Mouse (Mus musculus) adrenal gland, postnatal 25 days (tissue): Measurements from ENCODE around the gene Atxn1. TPM values are rescaled to one million over a fixed set of nuclear protein-coding genes. Genes with fewer than 3 reads are reported as not detected.

Experiments
- DNase-seq: peaks from one replicate; pipeline ENCODE4 v3.0.0; 2021; ENCODE audit warnings: mixed read lengths
- total RNA-seq: library from RNA; stranded (reverse); gene quantifications from 2 replicates; pipeline ENCODE4 v1.2.3, GENCODE M21; 2021

Gene Atxn1
- total RNA-seq, 1 experiment from 2014 or later: 63.2 TPM

GRCm38 (mm10) chr13:45963497-45964330, 1.1 kb downstream of the Atxn1 start:
- DNase-seq: peak; percentile 93

GRCm38 (mm10) chr13:45962776-45963175, 2.0 kb downstream of the Atxn1 start:
- DNase-seq: no peak

GRCm38 (mm10) chr13:45961871-45962630, 2.8 kb downstream of the Atxn1 start:
- DNase-seq: no peak

GRCm38 (mm10) chr13:45960311-45960965, 4.4 kb downstream of the Atxn1 start:
- no peak for DNase-seq

GRCm38 (mm10) chr13:45958306-45958705, 6.5 kb downstream of the Atxn1 start:
- DNase-seq: no peak

GRCm38 (mm10) chr13:45957629-45958028, 7.2 kb downstream of the Atxn1 start:
- no peak for DNase-seq

GRCm38 (mm10) chr13:45956287-45956686, 8.5 kb downstream of the Atxn1 start:
- DNase-seq: no peak

GRCm38 (mm10) chr13:45955370-45956055, 9.3 kb downstream of the Atxn1 start:
- DNase-seq: no peak

- no peak for DNase-seq
Observed at GRCm38 (mm10) chr13:45953098-45953497, 11.7 kb downstream of the Atxn1 start.

- no peak for DNase-seq
Observed at GRCm38 (mm10) chr13:45951071-45951645, 13.7 kb downstream of the Atxn1 start.

GRCm38 (mm10) chr13:45950355-45950861, 14.4 kb downstream of the Atxn1 start:
- DNase-seq: no peak

- DNase-seq: no peak
Observed at GRCm38 (mm10) chr13:45946136-45946535, 18.7 kb downstream of the Atxn1 start.

GRCm38 (mm10) chr13:45942337-45942736, 22.5 kb downstream of the Atxn1 start:
- no peak for DNase-seq

GRCm38 (mm10) chr13:45940714-45941113, 24.1 kb downstream of the Atxn1 start:
- no peak for DNase-seq

- DNase-seq: no peak
Observed at GRCm38 (mm10) chr13:45939561-45939960, 25.2 kb downstream of the Atxn1 start.

- no peak for DNase-seq
Observed at GRCm38 (mm10) chr13:45938083-45938482, 26.7 kb downstream of the Atxn1 start.

- DNase-seq: no peak
Observed at GRCm38 (mm10) chr13:45936765-45937164, 28.0 kb downstream of the Atxn1 start.

GRCm38 (mm10) chr13:45935798-45936197, 29.0 kb downstream of the Atxn1 start:
- no peak for DNase-seq

GRCm38 (mm10) chr13:45934841-45935240, 30.0 kb downstream of the Atxn1 start:
- DNase-seq: no peak

- no peak for DNase-seq
Observed at GRCm38 (mm10) chr13:45934085-45934484, 30.7 kb downstream of the Atxn1 start.

GRCm38 (mm10) chr13:45932491-45932921, 32.3 kb downstream of the Atxn1 start:
- DNase-seq: no peak

- DNase-seq: peak; percentile 32
Observed at GRCm38 (mm10) chr13:45931891-45932290, 32.9 kb downstream of the Atxn1 start.
